25 mouse cellular contexts compared by ENCODE assay signal in genomic region chr11:107435776-107436449, GRCm38 (mm10). TPM values are rescaled to one million over a fixed set of nuclear protein-coding genes. Genes with fewer than 3 reads are reported as not detected.
DNase-seq lines count a peak whose midpoint lies in the region; ATAC-seq and TF ChIP-seq lines count a peak whose summit lies in the region.
"Had no signal": no experiment of that assay in that cellular context is flagged by ENCODE, and none has a peak within 500 bp of the region (broad histone marks: within the 10 kb centered on the region; RNA-seq: fewer than 3 reads in every experiment).

No protein-coding gene starts in this region.

- peak; percentile 100 for DNase-seq in R1 (ENCODE audit: low read depth, low spot score)
- DNase-seq in hindbrain, postnatal 0 days (ENCODE audit: low spot score) = no peak
- no peak for DNase-seq in left cerebral cortex, postnatal 10 days (ENCODE audit: extremely low spot score in 1 of 2, low spot score in 2 of 2)
- DNase-seq in midbrain, embryonic 14.5 days = no peak
- DNase-seq in thymus, postnatal 36 days = no peak
- DNase-seq: adrenal gland, postnatal 10 days; adrenal gland, postnatal 36 days; B cell, adult 2 months; cerebellum, adult 18-20 months; cerebellum, adult 9-10 months; cerebellum, postnatal 14 days; gastrocnemius, postnatal 10 days; gastrocnemius, postnatal 36 days; heart, adult 11 months; kidney, adult 18-20 months had no signal

- peak; percentile 98 for TF ChIP-seq EP300 in ES-Bruce4 (IDR thresholded peaks at IDR 0.05; ENCODE audit: insufficient read depth, low read depth, low read length)

- peak overlapping the region; percentile 76 for H3K27ac ChIP-seq in ES-Bruce4 (ENCODE audit: insufficient read depth, low read length)
- no peak overlapping the region for H3K27ac ChIP-seq in hindbrain, postnatal 0 days
- no peak overlapping the region for H3K27ac ChIP-seq in midbrain, embryonic 14.5 days (replicated peaks; ENCODE audit: low read depth, low read length)
- H3K27ac ChIP-seq: embryonic facial prominence, embryonic 12.5 days; embryonic facial prominence, embryonic 15.5 days; forebrain, embryonic 15.5 days; hindbrain, embryonic 12.5 days; hindbrain, embryonic 15.5 days had no signal

- ATAC-seq in CD4-positive, CD25-positive, alpha-beta regulatory T cell, adult 4 months = peak; percentile 53
- ATAC-seq in activated CD4-positive, CD25-positive, alpha-beta regulatory T cell, adult 4 months = peak; percentile 45
- ATAC-seq in hindbrain, postnatal 0 days = no peak
- ATAC-seq in midbrain, embryonic 14.5 days (ENCODE audit: low FRiP score, low TSS enrichment) = no peak
- ATAC-seq: forebrain, embryonic 15.5 days; intestine, embryonic 16.5 days had no signal

- intact Hi-C loops in left cerebral cortex, postnatal 10 days (cut with DNase I) = no loop called here

- H3K27me3 ChIP-seq in ES-Bruce4 (ENCODE audit: control insufficient read depth, insufficient read depth, low read length, poor library complexity, severe bottlenecking) = no peaks in the 10 kb centered on the region
- H3K27me3 ChIP-seq in hindbrain, postnatal 0 days (ENCODE audit: insufficient read depth, low read length) = no peaks in the 10 kb centered on the region
- H3K27me3 ChIP-seq in midbrain, embryonic 14.5 days (ENCODE audit: control insufficient read depth, insufficient read depth, low read length) = no peaks in the 10 kb centered on the region
- H3K27me3 ChIP-seq: embryonic facial prominence, embryonic 12.5 days; embryonic facial prominence, embryonic 15.5 days; forebrain, embryonic 15.5 days; hindbrain, embryonic 12.5 days; hindbrain, embryonic 15.5 days had no signal

- no peak overlapping the region for H3K4me3 ChIP-seq in ES-Bruce4 (ENCODE audit: low read depth, low read length)
- no peak overlapping the region for H3K4me3 ChIP-seq in hindbrain, postnatal 0 days (ENCODE audit: low read length)
- H3K4me3 ChIP-seq in midbrain, embryonic 14.5 days (replicated peaks; ENCODE audit: low read depth, low read length) = no peak overlapping the region
- H3K4me3 ChIP-seq: embryonic facial prominence, embryonic 12.5 days; embryonic facial prominence, embryonic 15.5 days; forebrain, embryonic 15.5 days; hindbrain, embryonic 12.5 days; hindbrain, embryonic 15.5 days had no signal

- H3K9me3 ChIP-seq in ES-Bruce4 (replicated peaks; ENCODE audit: control insufficient read depth, insufficient read depth, low read length, poor library complexity, severe bottlenecking) = no peaks in the 10 kb centered on the region
- no peaks in the 10 kb centered on the region for H3K9me3 ChIP-seq in hindbrain, postnatal 0 days (ENCODE audit: low read length)
- no peaks in the 10 kb centered on the region for H3K9me3 ChIP-seq in midbrain, embryonic 14.5 days (ENCODE audit: control insufficient read depth, low read length)
- H3K9me3 ChIP-seq: embryonic facial prominence, embryonic 12.5 days; embryonic facial prominence, embryonic 15.5 days; forebrain, embryonic 15.5 days; hindbrain, embryonic 15.5 days had no signal

- H3K9ac ChIP-seq in ES-Bruce4 (ENCODE audit: low read depth, poor library complexity, severe bottlenecking) = no peak overlapping the region
- H3K9ac ChIP-seq in hindbrain, postnatal 0 days (replicated peaks; ENCODE audit: low read length) = no peak overlapping the region
- H3K9ac ChIP-seq in midbrain, embryonic 14.5 days (replicated peaks; ENCODE audit: low read length) = no peak overlapping the region
- H3K9ac ChIP-seq: embryonic facial prominence, embryonic 12.5 days; embryonic facial prominence, embryonic 15.5 days; forebrain, embryonic 15.5 days; hindbrain, embryonic 12.5 days; hindbrain, embryonic 15.5 days had no signal

- no peak for TF ChIP-seq CTCF in ES-Bruce4 (IDR thresholded peaks at IDR 0.05; ENCODE audit: low read depth, low read length)
- no peak for TF ChIP-seq CTCF in hindbrain, postnatal 0 days (IDR thresholded peaks at IDR 0.05; ENCODE audit: low read depth)

- H3K4me2 ChIP-seq in hindbrain, postnatal 0 days (ENCODE audit: low read depth, low read length) = no peak overlapping the region
- H3K4me2 ChIP-seq in midbrain, embryonic 14.5 days (ENCODE audit: low read length) = no peak overlapping the region
- H3K4me2 ChIP-seq: embryonic facial prominence, embryonic 12.5 days; embryonic facial prominence, embryonic 15.5 days; forebrain, embryonic 15.5 days; heart, embryonic 11.5 days; hindbrain, embryonic 12.5 days; hindbrain, embryonic 15.5 days had no signal

- peaks cover 7% of the 10 kb centered on the region for H3K4me1 ChIP-seq in ES-Bruce4 (ENCODE audit: control insufficient read depth, insufficient read depth, low read length)
- H3K4me1 ChIP-seq in hindbrain, postnatal 0 days (ENCODE audit: insufficient read depth, low read length) = no peaks in the 10 kb centered on the region; the same call in 1 of the 2 replicates
- 0 out of 2 replicates have a peak, but pooled peaks cover 3% of the 10 kb centered on the region for H3K4me1 ChIP-seq in midbrain, embryonic 14.5 days (ENCODE audit: control insufficient read depth, insufficient read depth, low read length)

- 90% methylated on average over 6 of the region's 6 CpGs for WGBS in hindbrain, postnatal 0 days
- WGBS in midbrain, embryonic 14.5 days = 94% methylated on average over 6 of the region's 6 CpGs

- TF ChIP-seq POLR2A in ES-Bruce4 (IDR thresholded peaks at IDR 0.05; ENCODE audit: insufficient read depth, low read length) = no peak

- H3K36me3 ChIP-seq in ES-Bruce4 (ENCODE audit: control insufficient read depth, insufficient read depth, low read length, poor library complexity, severe bottlenecking) = no peaks in the 10 kb centered on the region
- H3K36me3 ChIP-seq in hindbrain, postnatal 0 days (ENCODE audit: insufficient read depth, low read length) = no peaks in the 10 kb centered on the region
- no peaks in the 10 kb centered on the region for H3K36me3 ChIP-seq in midbrain, embryonic 14.5 days (ENCODE audit: control insufficient read depth, insufficient read depth, low read length)
- H3K36me3 ChIP-seq: embryonic facial prominence, embryonic 12.5 days; embryonic facial prominence, embryonic 15.5 days; forebrain, embryonic 15.5 days; hindbrain, embryonic 12.5 days; hindbrain, embryonic 15.5 days had no signal

RNA-seq across cellular contexts. Expression of gene Pitpnc1, which starts 34.6 kb away (rescaled TPM):
- 100 to 1,000 TPM; 119 to 141 TPM for polyA plus RNA-seq in CD4-positive, CD25-positive, alpha-beta regulatory T cell, adult 4 months (2017; shearing (Covaris generic))
- polyA plus RNA-seq in ES-Bruce4 (2011; ENCODE audit: insufficient read depth, insufficient read length, low read depth, missing spikeins) = 25.4 and 27.1 TPM in 2 replicates
- polyA plus RNA-seq in activated CD4-positive, CD25-positive, alpha-beta regulatory T cell, adult 4 months (2017; shearing (Covaris generic)) = 100 to 1,000 TPM; 101 to 116 TPM
- total RNA-seq in hindbrain, postnatal 0 days (2014; rRNA removed) = 41.0 and 42.2 TPM in 2 replicates
- 43.6 and 44.8 TPM in 2 replicates for polyA plus RNA-seq in hindbrain, postnatal 0 days (2015; fragmentation: Nextera tagmentation; extraction: Ambion mirVana)
- total RNA-seq in left cerebral cortex, postnatal 10 days (2021) = 10 to 100 TPM; 76.1 to 83.2 TPM
- polyA plus RNA-seq in midbrain, embryonic 14.5 days (2014; fragmentation: Nextera tagmentation; extraction: Ambion mirVana) = 32.8 and 42.1 TPM in 2 replicates

RNA-seq across cellular contexts. Expression of gene Psmd12, which starts 43.4 kb away (rescaled TPM):
- polyA plus RNA-seq in CD4-positive, CD25-positive, alpha-beta regulatory T cell, adult 4 months (2017; shearing (Covaris generic)) = 100 to 1,000 TPM; 106 to 112 TPM
- 155 and 167 TPM in 2 replicates for polyA plus RNA-seq in ES-Bruce4 (2011; ENCODE audit: insufficient read depth, insufficient read length, low read depth, missing spikeins)
- 100 to 1,000 TPM; 121 to 141 TPM for polyA plus RNA-seq in activated CD4-positive, CD25-positive, alpha-beta regulatory T cell, adult 4 months (2017; shearing (Covaris generic))
- 26.9 and 27.2 TPM in 2 replicates for total RNA-seq in hindbrain, postnatal 0 days (2014; rRNA removed)
- polyA plus RNA-seq in hindbrain, postnatal 0 days (2015; fragmentation: Nextera tagmentation; extraction: Ambion mirVana) = 149 and 153 TPM in 2 replicates
- total RNA-seq in left cerebral cortex, postnatal 10 days (2021) = 10 to 100 TPM; 78.1 to 82.1 TPM
- 143 and 177 TPM in 2 replicates for polyA plus RNA-seq in midbrain, embryonic 14.5 days (2014; fragmentation: Nextera tagmentation; extraction: Ambion mirVana)

Comparison
In these comparisons a context has a peak if more than half of its experiments do, and no peak if none do; other contexts are left out.
1. ATAC-seq: peak in CD4-positive, CD25-positive, alpha-beta regulatory T cell, adult 4 months (single experiment) and activated CD4-positive, CD25-positive, alpha-beta regulatory T cell, adult 4 months (single experiment); none in hindbrain, postnatal 0 days (single experiment) and midbrain, embryonic 14.5 days (single experiment).